Mouse (Mus musculus): ENCODE data around the gene Ncoa7. TPM values are rescaled to one million over a fixed set of nuclear protein-coding genes. Genes with fewer than 3 reads are reported as not detected.
"Not testable (repeated sequence)": the region's sequence is repeated elsewhere in the genome, so short reads cannot be mapped to it uniquely, and the experiment has no call there.

The Ncoa7 gene
- polyA plus RNA-seq, 1 experiment from 2014 or later: 13.7 TPM

GRCm38 (mm10) chr10:30679756-30680155 lies 123.4 kb downstream of the Ncoa7 start:
- Histone ChIP-seq H3K9me3 (no peaks in the 10 kb centered on the region), H3K9ac (replicated peaks) (no peak overlapping the region), H3K4me1 (no peaks in the 10 kb centered on the region), H3K36me3 (peaks cover under 1% of the 10 kb centered on the region), H3K4me2 (replicated peaks) (no peak overlapping the region), H3K4me3 (no peak overlapping the region), H3K27ac (replicated peaks) (no peak overlapping the region), H3K27me3 (no peaks in the 10 kb centered on the region)
- 95% methylated on average over 2 of the region's 2 CpGs for WGBS
- no peak for ATAC-seq (replicated peaks)

GRCm38 (mm10) chr10:30678051-30678450 lies 125.1 kb downstream of the Ncoa7 start:
- no peaks in the 10 kb centered on the region for H3K9me3 ChIP-seq
- no peaks in the 10 kb centered on the region for H3K4me1 ChIP-seq
- ATAC-seq (replicated peaks): no peak
- no peak overlapping the region for H3K4me2 ChIP-seq (replicated peaks)
- no peak overlapping the region for H3K9ac ChIP-seq (replicated peaks)
- no peak overlapping the region for H3K27ac ChIP-seq (replicated peaks)
- no peaks in the 10 kb centered on the region for H3K27me3 ChIP-seq
- H3K4me3 ChIP-seq: no peak overlapping the region
- H3K36me3 ChIP-seq: peaks cover 3% of the 10 kb centered on the region
- WGBS: 34% methylated on average over 2 of the region's 2 CpGs

DNA sequence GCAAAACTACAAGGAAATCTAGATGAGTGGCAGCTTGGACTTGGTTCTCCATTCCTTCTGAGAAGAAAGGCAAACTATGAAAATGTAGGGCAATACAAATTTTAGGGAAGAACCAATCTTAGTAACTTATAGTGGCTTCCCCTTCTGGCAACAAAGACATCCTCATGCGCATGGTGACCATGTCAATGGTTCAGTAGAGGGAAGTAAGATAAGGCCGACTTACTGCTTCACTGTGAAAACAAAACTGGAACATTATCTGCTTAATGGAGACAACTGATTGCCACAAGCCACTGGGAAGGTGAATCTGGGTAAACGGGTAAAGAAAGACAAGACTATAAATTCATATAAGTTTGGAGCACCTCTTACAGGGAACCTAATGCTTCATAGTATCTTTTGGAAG lies 128.3 kb downstream of the Ncoa7 start:
- Histone ChIP-seq H3K36me3 (peaks cover 7% of the 10 kb centered on the region), H3K4me1 (no peaks in the 10 kb centered on the region), H3K27ac (replicated peaks) (no peak overlapping the region), H3K4me3 (no peak overlapping the region), H3K9me3 (no peaks in the 10 kb centered on the region), H3K9ac (replicated peaks) (no peak overlapping the region), H3K4me2 (replicated peaks) (no peak overlapping the region), H3K27me3 (no peaks in the 10 kb centered on the region)
- no peak for ATAC-seq (replicated peaks)
- WGBS: 95% methylated on average over 3 of the region's 3 CpGs

DNA sequence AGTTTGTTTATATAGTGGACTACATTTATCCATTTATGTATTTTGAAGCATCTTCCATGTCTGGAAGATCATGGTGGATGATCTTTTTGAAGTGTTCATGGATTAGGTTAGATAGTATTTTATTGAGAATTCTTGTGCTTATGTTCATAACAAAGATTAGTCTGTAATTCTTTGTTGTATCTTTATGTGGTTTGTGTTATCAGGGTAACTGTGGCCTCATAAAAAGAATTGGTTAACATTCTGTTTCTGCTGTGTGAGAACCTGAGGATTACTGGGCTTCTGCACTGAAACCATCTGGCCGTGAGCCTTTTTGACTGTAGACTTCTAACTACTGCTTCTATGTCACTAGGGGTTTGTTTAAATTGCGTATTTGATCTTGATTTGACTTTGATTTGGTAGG lies 136.5 kb downstream of the Ncoa7 start:
- Histone ChIP-seq H3K4me1 (no peaks in the 10 kb centered on the region), H3K9me3 (no peaks in the 10 kb centered on the region), H3K4me3 (no peak overlapping the region), H3K27me3 (no peaks in the 10 kb centered on the region), H3K36me3 (peaks cover 2% of the 10 kb centered on the region; the same call in 1 of the 2 replicates), H3K27ac (replicated peaks) (no peak overlapping the region), H3K4me2 (replicated peaks) (no peak overlapping the region), H3K9ac (replicated peaks) (no peak overlapping the region)
- no peak for ATAC-seq (replicated peaks)
- 95% methylated on average over 2 of the region's 2 CpGs for WGBS

GRCm38 (mm10) chr10:30660564-30661328 lies 142.4 kb downstream of the Ncoa7 start:
- no peak overlapping the region for H3K27ac ChIP-seq (replicated peaks)
- no peak overlapping the region for H3K4me3 ChIP-seq
- no peak overlapping the region for H3K9ac ChIP-seq (replicated peaks)
- no peaks in the 10 kb centered on the region for H3K27me3 ChIP-seq
- no peaks in the 10 kb centered on the region for H3K4me1 ChIP-seq
- peaks cover 24% of the 10 kb centered on the region for H3K36me3 ChIP-seq
- H3K9me3 ChIP-seq: no peaks in the 10 kb centered on the region
- ATAC-seq (replicated peaks): no peak
- no peak overlapping the region for H3K4me2 ChIP-seq (replicated peaks)
- WGBS: 88% methylated on average over 6 of the region's 6 CpGs

- no peak overlapping the region for H3K27ac ChIP-seq (replicated peaks)
- H3K4me2 ChIP-seq (replicated peaks): no peak overlapping the region
- WGBS: 16% methylated on average over 5 of the region's 5 CpGs
- H3K36me3 ChIP-seq: peaks cover 34% of the 10 kb centered on the region
- H3K9ac ChIP-seq (replicated peaks): no peak overlapping the region
- H3K9me3 ChIP-seq: no peaks in the 10 kb centered on the region
- H3K4me3 ChIP-seq: no peak overlapping the region
- no peaks in the 10 kb centered on the region for H3K4me1 ChIP-seq
- H3K27me3 ChIP-seq: no peaks in the 10 kb centered on the region
- no peak for ATAC-seq (replicated peaks)
These were observed 147.5 kb downstream of the Ncoa7 start for GRCm38 (mm10) chr10:30655655-30656054.

GRCm38 (mm10) chr10:30647681-30648080 lies 155.4 kb downstream of the Ncoa7 start:
- Histone ChIP-seq H3K27me3 (no peaks in the 10 kb centered on the region), H3K9ac (replicated peaks) (no peak overlapping the region), H3K4me2 (replicated peaks) (no peak overlapping the region), H3K36me3 (peaks cover 16% of the 10 kb centered on the region; the same call in 1 of the 2 replicates), H3K4me1 (no peaks in the 10 kb centered on the region), H3K27ac (replicated peaks) (no peak overlapping the region), H3K9me3 (no peaks in the 10 kb centered on the region), H3K4me3 (no peak overlapping the region)
- no peak for ATAC-seq (replicated peaks)
- WGBS: 70% methylated on average over 2 of the region's 2 CpGs

- H3K27me3 ChIP-seq: no peaks in the 10 kb centered on the region
- ATAC-seq (replicated peaks): no peak
- H3K4me1 ChIP-seq: no peaks in the 10 kb centered on the region
- 84% methylated on average over 3 of the region's 3 CpGs for WGBS
- H3K9me3 ChIP-seq: no peaks in the 10 kb centered on the region
- H3K4me3 ChIP-seq: no peak overlapping the region
- no peak overlapping the region for H3K27ac ChIP-seq (replicated peaks)
- no peaks in the 10 kb centered on the region for H3K36me3 ChIP-seq
- H3K4me2 ChIP-seq (replicated peaks): no peak overlapping the region
- H3K9ac ChIP-seq (replicated peaks): no peak overlapping the region
These were observed 164.9 kb downstream of the Ncoa7 start for GRCm38 (mm10) chr10:30638216-30638615.

GRCm38 (mm10) chr10:30636474-30637154 lies 166.5 kb downstream of the Ncoa7 start:
- WGBS: 71% methylated on average over 1 of the region's 1 CpGs

DNA sequence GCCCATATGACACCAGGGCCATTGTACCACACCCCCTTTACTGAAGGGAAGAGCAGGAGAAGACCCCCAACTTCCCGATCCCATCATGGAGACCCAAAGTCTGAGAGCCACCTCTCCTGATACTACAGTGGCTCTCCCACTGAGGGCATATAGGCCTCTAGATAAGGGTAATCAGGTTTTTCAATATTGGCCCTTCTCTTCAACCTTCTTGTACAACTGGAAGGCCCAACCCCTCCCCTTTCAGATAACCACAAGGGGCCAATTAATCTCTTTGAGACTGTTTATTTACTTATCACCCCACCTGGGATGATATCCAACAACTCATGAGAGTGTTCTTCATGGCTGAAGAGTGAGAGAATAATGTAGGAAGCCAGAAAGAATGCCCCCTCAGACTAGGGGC lies 170.4 kb downstream of the Ncoa7 start:
- Histone ChIP-seq H3K9me3 (no peaks in the 10 kb centered on the region), H3K4me3 (no peak overlapping the region), H3K27ac (replicated peaks) (no peak overlapping the region), H3K36me3 (no peaks in the 10 kb centered on the region), H3K27me3 (no peaks in the 10 kb centered on the region), H3K4me1 (no peaks in the 10 kb centered on the region), H3K9ac (replicated peaks) (no peak overlapping the region), H3K4me2 (replicated peaks) (no peak overlapping the region)
- WGBS: 100% methylated on average over 1 of the region's 1 CpGs
- ATAC-seq (replicated peaks): no peak

More at GRCm38 (mm10) chr10:30636474-30637154, 166.5 kb downstream of the Ncoa7 start:
- H3K36me3 ChIP-seq; H3K4me1 ChIP-seq; ATAC-seq (replicated peaks); H3K4me3 ChIP-seq; H3K27me3 ChIP-seq; H3K4me2 ChIP-seq (replicated peaks); H3K9ac ChIP-seq (replicated peaks); H3K27ac ChIP-seq (replicated peaks); H3K9me3 ChIP-seq: not testable (repeated sequence)

DNA sequence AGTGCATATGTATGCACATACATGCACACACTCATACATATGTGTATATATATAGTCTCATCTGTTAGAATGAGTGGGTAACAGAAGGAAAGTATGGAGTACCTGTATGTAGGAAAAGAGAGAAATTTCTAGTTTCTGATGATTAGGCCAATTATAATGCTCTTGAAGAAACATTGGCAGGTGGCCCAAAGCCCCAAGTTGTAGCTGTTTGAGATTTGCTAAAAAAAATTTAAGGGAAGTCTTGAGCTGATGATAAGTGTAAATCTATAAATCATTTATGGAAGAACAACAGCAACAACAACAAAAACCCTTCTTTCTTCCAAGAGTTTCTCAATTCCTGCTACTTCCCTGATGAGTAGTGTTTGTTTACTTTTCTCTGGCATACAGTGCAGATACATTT lies 173.1 kb downstream of the Ncoa7 start:
- H3K9me3 ChIP-seq: no peaks in the 10 kb centered on the region
- no peak overlapping the region for H3K4me3 ChIP-seq
- no peak for ATAC-seq (replicated peaks)

GRCm38 (mm10) chr10:30629513-30629912 lies 173.6 kb downstream of the Ncoa7 start, which contains the start of gene Hint3:
TSS of gene Hint3 (minus strand) at chr10:30629632.
- Histone ChIP-seq H3K27me3 (no peaks in the 10 kb centered on the region), H3K4me1 (0 out of 2 replicates have a peak, but pooled peaks cover 2% of the 10 kb centered on the region), H3K9ac (replicated peaks) (no peak within 1 kb of the TSS), H3K4me3 (no peak within 1 kb of the TSS), H3K36me3 (no peaks in the 10 kb centered on the region), H3K9me3 (no peaks in the 10 kb centered on the region), H3K27ac (replicated peaks) (no peak within 1 kb of the TSS), H3K4me2 (replicated peaks) (no peak within 1 kb of the TSS)
- no peak for ATAC-seq (replicated peaks)
- WGBS: 85% methylated on average over 3 of the region's 3 CpGs

More for the DNA sequence above, 173.1 kb downstream of the Ncoa7 start:
- no peak overlapping the region for H3K4me2 ChIP-seq (replicated peaks)
- H3K27ac ChIP-seq (replicated peaks): no peak overlapping the region
- no peaks in the 10 kb centered on the region for H3K4me1 ChIP-seq
- H3K9ac ChIP-seq (replicated peaks): no peak overlapping the region
- no peaks in the 10 kb centered on the region for H3K27me3 ChIP-seq
- H3K36me3 ChIP-seq: no peaks in the 10 kb centered on the region
